Mouse (Mus musculus) hindbrain, embryonic 11.5 days (tissue): ENCODE results near the gene Ccdc155. TPM values are rescaled to one million over a fixed set of nuclear protein-coding genes. Genes with fewer than 3 reads are reported as not detected.
A peak's percentile ranks its signal among the peaks of the same experiment; 100 is the strongest.

Experiments
- ATAC-seq: fragments of 200-750 bp; cut with Nextera tagmentation; 2 replicates; pipeline ENCODE4 v1.8.0; 2017; ENCODE audit warnings: mild to moderate bottlenecking, moderate TSS enrichment, moderate library complexity; ENCODE audit not compliant: low FRiP score
- DNase-seq: peaks from one replicate; pipeline ENCODE4 v3.0.0-alpha.2; 2015; ENCODE audit warnings: low spot score
- H3K27ac ChIP-seq: fragments of 300-500 bp; sonication (generic); 2 replicates; pipeline ENCODE4 v1.5.1; 2014; ENCODE audit warnings: mild to moderate bottlenecking, low read depth, low read length
- H3K27me3 ChIP-seq: fragments of 300-500 bp; sonication (generic); 2 replicates; pipeline ENCODE4 v1.6.1; 2014; ENCODE audit warnings: mild to moderate bottlenecking, low read length, moderate library complexity, mixed read lengths; ENCODE audit not compliant: control insufficient read depth, insufficient read depth
- H3K36me3 ChIP-seq: fragments of 300-500 bp; sonication (generic); 2 replicates; pipeline ENCODE4 v1.6.1; 2014; ENCODE audit warnings: mild to moderate bottlenecking, low read length, moderate library complexity, mixed read lengths; ENCODE audit not compliant: control insufficient read depth, insufficient read depth
- H3K4me1 ChIP-seq: fragments of 300-500 bp; sonication (generic); replicated peaks from 2 replicates; pipeline ENCODE4 v1.6.1; 2014; ENCODE audit warnings: low read length, mixed read lengths; ENCODE audit not compliant: control insufficient read depth, insufficient read depth
- H3K4me2 ChIP-seq: fragments of 300-500 bp; sonication (generic); replicated peaks from 2 replicates; pipeline ENCODE4 v1.6.1; 2014; ENCODE audit warnings: mild to moderate bottlenecking, low read depth, low read length
- H3K4me3 ChIP-seq: fragments of 300-500 bp; sonication (generic); 2 replicates; pipeline ENCODE4 v1.5.1; 2014; ENCODE audit warnings: low read depth, low read length
- H3K9ac ChIP-seq: fragments of 300-500 bp; sonication (generic); 2 replicates; pipeline ENCODE4 v1.6.1; 2014; ENCODE audit warnings: low read depth, low read length
- H3K9me3 ChIP-seq: fragments of 300-500 bp; sonication (generic); 2 replicates; pipeline ENCODE4 v1.6.1; 2016; ENCODE audit warnings: low read length; ENCODE audit not compliant: control insufficient read depth
- WGBS: fragments of 180-500 bp; shearing (Covaris S2); extraction: QIAGEN DNeasy Blood & Tissue Kit; methylation state at CpG from one replicate; pipeline ENCODE4 v1.1.7; 2014; 5-methylcytosine and 5-hydroxymethylcytosine counted together
- polyA plus RNA-seq: library from polyadenylated mRNA; unstranded; fragments of >200 nt; fragmentation: Nextera tagmentation; extraction: Ambion mirVana; gene quantifications from 2 replicates; pipeline ENCODE4 v1.2.1, GENCODE M21; 2014

Gene Ccdc155
- polyA plus RNA-seq, 1 experiment from 2014 or later = 0.40 TPM

DNA sequence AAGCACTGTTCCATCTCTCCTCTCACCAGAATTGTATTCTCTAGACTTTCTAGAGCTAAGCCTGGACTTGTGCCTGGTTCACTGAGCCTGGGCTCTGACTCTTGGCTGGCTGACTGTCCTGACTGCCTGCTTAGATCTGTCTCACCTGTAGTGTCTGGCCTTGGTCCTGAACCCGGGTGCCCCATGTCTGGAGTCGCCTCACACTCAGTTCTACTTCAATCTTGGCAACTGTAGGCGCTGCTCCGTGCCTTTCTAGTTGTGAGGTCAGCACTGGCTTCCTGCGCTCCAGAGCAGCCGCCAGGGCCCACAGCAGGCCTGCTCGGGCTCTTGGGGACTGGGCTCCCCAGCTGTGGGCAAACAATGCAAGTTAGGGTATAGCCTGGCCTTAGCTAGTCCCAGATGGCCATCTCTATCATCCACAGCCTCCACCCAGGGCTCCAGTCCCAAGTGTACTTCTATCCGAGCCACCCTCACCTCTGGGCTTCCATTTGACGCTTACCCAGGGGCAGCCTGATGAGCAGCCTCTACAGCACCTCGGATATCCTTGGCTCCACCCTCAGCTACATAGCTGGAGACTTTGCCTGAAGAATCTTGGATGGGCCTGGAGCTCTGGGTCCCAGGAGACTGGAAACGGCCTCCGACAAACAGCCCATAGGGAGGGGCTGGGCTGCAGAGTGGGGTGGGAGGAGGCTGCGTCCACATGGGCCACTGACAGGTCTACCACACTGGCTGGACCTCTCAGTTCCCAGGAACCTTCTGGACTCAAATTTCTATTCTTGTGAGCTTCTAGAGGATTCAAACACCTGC is 60.1 kb downstream of the Ccdc155 start:
- 91% methylated on average over 13 of the region's 13 CpGs for WGBS
- H3K4me1 ChIP-seq = no peaks in the 10 kb centered on the region

DNA sequence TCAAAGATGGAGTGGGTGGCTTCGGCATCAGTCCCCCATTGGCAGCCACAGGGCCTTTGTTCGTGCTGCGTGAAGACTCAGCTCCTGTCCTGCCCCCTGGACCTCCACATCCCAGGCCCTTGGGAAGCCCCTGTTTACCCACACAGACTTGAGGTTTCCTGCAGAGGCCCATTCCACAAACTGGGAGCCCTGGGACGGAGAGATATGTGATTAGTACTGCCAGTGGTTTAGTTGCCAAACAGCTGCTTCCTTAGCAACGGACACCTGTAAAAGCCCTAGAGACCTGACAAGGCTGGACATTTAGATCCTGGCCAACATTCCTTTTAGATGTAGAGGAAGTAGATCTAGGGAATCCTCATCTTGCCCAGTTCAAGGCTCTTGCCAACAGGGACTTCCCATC is 62.8 kb downstream of the Ccdc155 start:
- ATAC-seq (no peak), DNase-seq (no peak)
- WGBS = 96% methylated on average over 5 of the region's 5 CpGs
- H3K4me3 ChIP-seq = no peak overlapping the region
- H3K9ac ChIP-seq = no peak overlapping the region
- H3K27me3 ChIP-seq = no peaks in the 10 kb centered on the region
- H3K27ac ChIP-seq = no peak overlapping the region
- H3K4me1 ChIP-seq = no peaks in the 10 kb centered on the region
- no peak overlapping the region for H3K4me2 ChIP-seq
- no peaks in the 10 kb centered on the region for H3K36me3 ChIP-seq
- no peaks in the 10 kb centered on the region for H3K9me3 ChIP-seq

More for the DNA sequence above, 60.1 kb downstream of the Ccdc155 start:
- DNase-seq = no peak
- no peaks in the 10 kb centered on the region for H3K9me3 ChIP-seq
- no peak for ATAC-seq
- no peak overlapping the region for H3K4me2 ChIP-seq
- H3K9ac ChIP-seq = no peak overlapping the region
- H3K4me3 ChIP-seq = no peak overlapping the region
- no peak overlapping the region for H3K27ac ChIP-seq
- no peaks in the 10 kb centered on the region for H3K36me3 ChIP-seq
- no peaks in the 10 kb centered on the region for H3K27me3 ChIP-seq

DNA sequence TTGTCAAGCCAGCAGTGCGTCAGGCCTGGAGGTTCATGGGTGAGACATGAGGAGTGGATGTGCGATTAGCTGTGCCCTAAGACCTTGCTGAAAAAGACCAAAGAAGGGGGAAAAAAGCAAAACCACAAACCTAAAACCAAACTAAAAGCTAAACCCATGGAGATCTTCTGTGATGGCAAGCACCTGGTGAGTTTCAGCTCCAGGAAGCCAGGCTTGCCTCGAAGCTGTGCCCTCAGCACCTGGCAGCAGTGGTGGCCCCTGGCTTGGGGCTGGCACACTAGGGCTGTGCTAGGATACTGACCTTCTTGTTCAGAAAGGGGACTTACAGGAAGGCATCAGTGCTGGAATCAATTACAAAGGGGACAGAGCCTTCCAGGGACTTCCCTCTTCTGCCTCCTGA is 63.4 kb downstream of the Ccdc155 start:
- no peaks in the 10 kb centered on the region for H3K4me1 ChIP-seq
- H3K9ac ChIP-seq = no peak overlapping the region
- H3K36me3 ChIP-seq = no peaks in the 10 kb centered on the region
- 80% methylated on average over 3 of the region's 3 CpGs for WGBS
- no peaks in the 10 kb centered on the region for H3K9me3 ChIP-seq
- no peak overlapping the region for H3K4me3 ChIP-seq
- H3K4me2 ChIP-seq = no peak overlapping the region
- H3K27ac ChIP-seq = no peak overlapping the region
- DNase-seq = no peak
- no peaks in the 10 kb centered on the region for H3K27me3 ChIP-seq
- no peak for ATAC-seq

DNA sequence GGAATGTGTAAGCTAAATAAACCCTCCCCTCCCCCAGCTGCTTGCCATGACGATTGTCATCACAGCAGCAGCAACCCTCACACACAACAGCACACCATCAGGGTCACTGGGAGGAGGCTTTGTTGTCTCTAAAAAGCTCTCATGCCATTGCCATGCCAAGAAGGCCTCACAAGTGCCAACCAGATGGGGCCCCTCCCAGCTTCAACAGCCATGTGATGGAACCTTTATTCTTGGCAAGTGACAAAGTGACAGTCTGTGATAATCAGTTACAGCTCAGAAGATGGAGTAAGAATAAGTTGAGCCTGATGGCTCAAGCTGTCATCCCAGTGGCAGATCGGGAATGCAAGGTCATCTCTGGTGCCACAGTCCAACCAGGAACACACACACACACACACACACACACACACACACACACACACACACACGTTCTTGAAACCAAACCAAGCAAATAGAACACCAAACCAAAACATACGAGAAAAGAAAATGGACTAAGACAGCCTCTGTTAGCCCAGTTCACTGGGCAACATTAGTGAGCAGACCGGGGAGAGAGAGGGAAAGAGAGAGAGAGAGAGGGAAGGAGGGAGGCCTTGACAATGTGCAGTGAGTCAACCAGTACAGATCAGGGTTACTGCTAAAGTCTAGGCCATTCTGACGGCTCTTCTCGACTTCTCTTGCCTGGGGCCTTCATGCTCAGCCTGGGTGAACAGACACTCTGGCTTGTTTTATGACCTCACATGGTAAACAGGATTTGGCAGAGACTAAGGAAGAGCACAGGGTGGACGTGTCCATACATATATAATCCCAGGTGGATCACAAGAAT is 64.6 kb downstream of the Ccdc155 start:
- Histone ChIP-seq H3K27ac (no peak overlapping the region), H3K9ac (no peak overlapping the region), H3K9me3 (no peaks in the 10 kb centered on the region), H3K27me3 (peaks cover 2% of the 10 kb centered on the region; the same call in 1 of the 2 replicates), H3K4me3 (no peak overlapping the region), H3K36me3 (no peaks in the 10 kb centered on the region), H3K4me2 (no peak overlapping the region), H3K4me1 (no peaks in the 10 kb centered on the region; the same call in 1 of the 2 replicates)
- ATAC-seq (no peak), DNase-seq (no peak)
- WGBS = 76% methylated on average over 8 of the region's 8 CpGs

DNA sequence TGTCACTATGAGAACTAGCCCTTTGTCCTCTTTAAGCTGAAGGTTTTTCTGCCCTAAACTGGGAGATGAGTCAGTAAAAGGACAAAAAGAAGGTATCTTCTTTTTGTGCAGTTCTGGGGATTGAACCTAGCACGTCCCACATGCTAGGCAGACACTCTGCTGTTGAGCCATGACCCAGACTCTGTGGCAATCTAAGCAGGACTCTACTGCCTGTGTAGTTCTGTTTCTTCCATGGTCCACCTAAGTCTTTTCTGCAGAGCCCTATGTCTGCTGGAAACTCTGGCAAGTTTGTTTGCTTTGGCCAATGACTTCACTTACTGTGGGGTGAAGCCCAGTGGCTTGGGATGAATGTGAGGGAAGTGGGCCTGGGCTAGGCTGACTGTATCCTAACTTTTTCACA is 66.3 kb downstream of the Ccdc155 start:
- no peaks in the 10 kb centered on the region; the same call in 1 of the 2 replicates for H3K4me1 ChIP-seq
- DNase-seq = no peak
- H3K4me3 ChIP-seq = no peak overlapping the region
- H3K36me3 ChIP-seq = no peaks in the 10 kb centered on the region
- 80% methylated on average over 1 of the region's 1 CpGs for WGBS
- H3K9me3 ChIP-seq = no peaks in the 10 kb centered on the region
- H3K27me3 ChIP-seq = peaks cover 2% of the 10 kb centered on the region; the same call in 1 of the 2 replicates
- H3K4me2 ChIP-seq = no peak overlapping the region
- H3K9ac ChIP-seq = no peak overlapping the region
- H3K27ac ChIP-seq = no peak overlapping the region
- no peak for ATAC-seq

DNA sequence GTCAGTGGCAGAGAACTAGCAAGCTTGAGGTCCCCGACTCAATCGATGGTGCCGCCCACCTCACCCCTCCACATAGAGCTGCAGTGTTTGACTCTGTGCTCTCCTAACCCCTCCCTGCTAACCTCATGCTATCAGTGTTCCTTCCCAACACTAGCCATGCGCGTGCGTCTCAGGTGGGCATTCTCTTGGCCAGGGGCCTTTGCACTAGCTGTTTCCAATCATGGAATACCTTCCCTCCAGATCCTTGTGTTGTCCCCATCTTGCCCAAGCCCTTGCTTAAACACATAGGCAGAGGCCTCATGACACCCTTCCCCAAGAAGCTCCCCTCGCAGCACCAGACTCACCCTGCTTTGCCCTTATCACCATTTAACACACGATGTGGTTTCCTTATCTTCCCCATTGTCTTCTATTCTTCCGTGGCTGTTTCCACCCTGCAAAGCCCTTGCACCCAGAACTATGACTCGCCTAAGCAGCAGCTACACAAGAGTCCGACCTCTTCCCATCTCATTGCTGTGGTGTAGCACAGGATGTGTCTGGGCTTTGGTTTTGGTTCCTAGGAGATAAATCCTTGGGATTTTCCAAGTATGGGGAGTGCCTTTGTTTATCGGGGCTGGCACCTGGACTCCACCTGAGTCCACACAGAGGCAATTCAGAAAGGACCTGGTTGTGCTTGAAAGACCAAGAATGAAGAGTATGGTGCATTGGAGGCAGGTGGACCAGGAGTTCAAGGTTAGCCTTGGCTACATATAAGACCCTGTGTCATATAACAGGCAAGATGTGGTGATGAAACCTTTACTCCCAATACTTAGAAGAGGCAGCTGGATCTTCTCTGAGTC is 67.3 kb downstream of the Ccdc155 start:
- peaks cover 2% of the 10 kb centered on the region; the same call in 1 of the 2 replicates for H3K27me3 ChIP-seq
- no peaks in the 10 kb centered on the region; the same call in 1 of the 2 replicates for H3K4me1 ChIP-seq
- no peak overlapping the region for H3K4me3 ChIP-seq
- no peak overlapping the region for H3K9ac ChIP-seq
- no peak overlapping the region for H3K27ac ChIP-seq
- H3K9me3 ChIP-seq = no peaks in the 10 kb centered on the region
- 84% methylated on average over 12 of the region's 12 CpGs for WGBS
- DNase-seq = no peak
- H3K36me3 ChIP-seq = no peaks in the 10 kb centered on the region
- ATAC-seq = no peak
- no peak overlapping the region for H3K4me2 ChIP-seq

DNA sequence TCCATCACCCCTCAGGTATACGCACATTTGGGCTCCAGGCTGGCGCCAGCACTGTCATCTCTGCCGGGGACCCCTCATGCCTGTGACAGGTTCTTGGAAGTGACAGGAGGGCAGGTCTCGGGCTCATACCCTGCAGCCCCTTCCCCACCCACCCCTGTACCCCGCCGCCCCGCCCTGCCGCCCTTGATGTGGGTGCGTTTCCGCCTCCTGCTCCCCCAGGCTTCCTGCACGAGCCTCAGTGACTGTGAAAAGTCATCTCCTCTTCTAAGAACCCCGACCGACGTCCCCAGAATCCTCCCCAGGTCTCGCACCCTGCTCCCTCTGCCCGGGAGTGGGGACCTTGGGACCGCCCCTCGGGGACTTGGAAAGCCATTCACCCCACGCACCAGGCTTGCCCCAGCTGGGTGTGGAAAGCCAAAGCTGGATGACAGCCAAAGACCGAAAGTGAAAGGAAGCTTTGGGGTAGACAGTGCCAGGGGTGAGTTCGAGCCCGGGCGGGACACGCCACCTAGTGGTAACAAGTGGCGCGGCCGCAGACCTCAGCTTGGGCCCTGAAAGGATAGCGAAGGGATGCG is 68.6 kb downstream of the Ccdc155 start, which contains the start of the genes Gm45713 and Flt3l:
Gene Gm45713, minus strand, starts transcription at position 239 of the 575 bp plus-strand sequence.
Gene Flt3l, minus strand, starts transcription at position 440 of the 575 bp plus-strand sequence.
- peak within 1 kb of the TSS; percentile 59 for H3K9ac ChIP-seq
- peaks cover 2% of the 10 kb centered on the region; the same call in 1 of the 2 replicates for H3K27me3 ChIP-seq
- no peaks in the 10 kb centered on the region for H3K36me3 ChIP-seq
- ATAC-seq = peak; percentile 75
- WGBS = 4% methylated on average over 29 of the region's 29 CpGs
- H3K4me2 ChIP-seq = peak within 1 kb of the TSS; percentile 66
- peak; percentile 86 for DNase-seq
- H3K27ac ChIP-seq = no peak within 1 kb of the TSS
- H3K4me3 ChIP-seq = peak within 1 kb of the TSS; percentile 42
- H3K9me3 ChIP-seq = no peaks in the 10 kb centered on the region
- no peaks in the 10 kb centered on the region; the same call in 1 of the 2 replicates for H3K4me1 ChIP-seq

DNA sequence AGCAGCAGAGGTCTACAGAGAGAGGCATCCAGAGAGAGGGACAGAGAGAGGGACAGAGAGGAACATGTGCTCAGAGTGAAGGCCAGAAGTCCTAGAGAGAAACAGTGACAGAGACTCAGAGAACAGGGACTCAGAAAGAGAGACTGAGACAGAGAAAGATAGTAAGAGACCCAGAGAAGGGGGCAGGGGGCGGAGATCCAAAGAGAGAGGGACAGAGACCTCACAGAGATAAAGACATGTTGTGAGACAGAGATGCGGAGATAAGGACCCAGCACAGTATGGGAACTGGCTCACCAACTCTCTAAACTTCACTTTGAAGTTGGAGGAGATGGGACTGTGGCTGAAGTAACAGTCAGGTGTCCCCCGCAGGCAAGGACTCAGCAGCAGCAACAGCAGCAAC is 69.3 kb downstream of the Ccdc155 start:
- H3K4me3 ChIP-seq = no peak overlapping the region
- WGBS = 62% methylated on average over 3 of the region's 3 CpGs
- no peak overlapping the region for H3K27ac ChIP-seq
- H3K4me2 ChIP-seq = no peak overlapping the region
- ATAC-seq (no peak), DNase-seq (no peak)
- peaks cover 2% of the 10 kb centered on the region; the same call in 1 of the 2 replicates for H3K27me3 ChIP-seq
- no peaks in the 10 kb centered on the region for H3K36me3 ChIP-seq
- H3K4me1 ChIP-seq = no peaks in the 10 kb centered on the region; the same call in 1 of the 2 replicates
- no peak overlapping the region for H3K9ac ChIP-seq
- no peaks in the 10 kb centered on the region for H3K9me3 ChIP-seq
